Mouse (Mus musculus) frontal cortex, postnatal 10 days (tissue): ENCODE data around the gene Amz2.

ENCODE experiments used
- DNase-seq, 2 experiments: peaks; one replicate each; pipeline ENCODE4 v3.0.0; 2022; ENCODE audit warnings: low spot score in 2 of 2, mixed read lengths in 1 of 2

The Amz2 gene

DNA sequence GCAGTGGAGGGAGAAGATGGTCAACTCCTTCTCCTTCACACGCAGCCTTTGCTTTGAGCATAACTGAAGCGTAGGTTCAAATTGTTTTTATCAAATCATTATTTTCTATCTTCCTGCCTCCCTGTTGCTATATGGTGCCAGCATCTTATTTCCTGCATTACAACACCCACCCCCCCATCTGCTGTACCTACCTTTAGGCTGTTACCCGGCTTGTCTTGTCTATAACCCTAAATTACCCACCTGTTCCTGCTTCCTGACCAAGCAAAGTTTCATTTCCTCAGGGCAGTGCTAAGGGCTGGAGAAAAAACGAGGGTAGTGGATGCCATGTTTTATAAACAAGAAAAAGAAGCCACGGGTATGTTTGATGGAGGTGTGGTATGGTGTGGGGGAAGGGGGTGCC is 4.5 kb upstream of the Amz2 start:
- no peak for DNase-seq

DNA sequence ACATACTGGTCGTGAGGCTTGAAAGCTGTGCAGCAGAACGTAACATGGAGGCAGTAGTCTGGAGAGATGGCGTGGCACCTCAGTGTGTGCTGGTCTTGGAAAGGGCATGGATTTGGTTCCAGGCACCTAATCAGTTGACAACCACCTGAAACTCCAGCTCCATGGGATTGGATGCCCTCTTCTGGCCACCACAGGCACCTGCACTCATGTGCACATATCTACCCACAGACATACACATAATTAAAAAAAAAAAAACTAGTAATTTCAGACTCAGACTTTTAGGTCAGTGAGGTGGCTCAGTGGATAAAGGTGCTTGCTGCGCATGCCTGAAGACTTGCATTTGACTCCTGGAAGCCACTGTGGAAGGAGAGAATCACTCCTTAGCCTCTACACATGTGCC is 3.5 kb upstream of the Amz2 start:
- DNase-seq, result no peak

DNA sequence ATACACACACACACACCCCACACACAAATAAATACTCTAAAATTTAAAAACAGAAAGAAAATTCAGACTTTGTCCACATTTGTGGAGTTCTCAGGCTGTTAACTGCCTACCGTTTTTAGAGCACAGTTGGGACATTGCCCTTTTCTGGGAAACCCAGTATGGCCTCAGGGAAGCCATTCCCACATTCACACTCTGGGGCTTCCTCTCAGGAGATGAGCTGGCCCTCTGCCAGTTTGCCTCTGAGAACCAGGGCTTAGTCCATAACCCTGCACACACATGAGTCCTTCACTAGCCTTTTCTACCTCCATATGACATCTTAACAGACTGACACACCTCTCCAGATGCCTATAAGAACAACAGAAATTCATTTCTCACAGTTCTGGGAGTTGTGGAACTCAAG is 2.5 kb upstream of the Amz2 start:
- no peak for DNase-seq

DNA sequence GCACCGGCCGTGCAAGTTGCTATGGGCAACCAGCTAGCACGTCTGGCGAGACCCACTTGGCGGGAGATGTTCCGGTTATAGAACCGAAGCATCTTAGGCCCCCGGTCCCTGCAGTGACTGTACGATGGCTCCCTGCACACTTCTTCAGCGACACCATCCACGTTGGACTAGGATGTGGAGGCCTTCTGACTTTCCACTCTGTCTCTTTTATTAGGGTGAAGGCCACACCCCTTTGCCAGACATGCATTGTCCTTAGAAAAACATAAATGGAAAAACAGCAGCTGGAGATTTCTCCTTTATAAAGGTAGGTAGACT is 483 bp downstream of the Amz2 start:
- DNase-seq, result no peak

DNA sequence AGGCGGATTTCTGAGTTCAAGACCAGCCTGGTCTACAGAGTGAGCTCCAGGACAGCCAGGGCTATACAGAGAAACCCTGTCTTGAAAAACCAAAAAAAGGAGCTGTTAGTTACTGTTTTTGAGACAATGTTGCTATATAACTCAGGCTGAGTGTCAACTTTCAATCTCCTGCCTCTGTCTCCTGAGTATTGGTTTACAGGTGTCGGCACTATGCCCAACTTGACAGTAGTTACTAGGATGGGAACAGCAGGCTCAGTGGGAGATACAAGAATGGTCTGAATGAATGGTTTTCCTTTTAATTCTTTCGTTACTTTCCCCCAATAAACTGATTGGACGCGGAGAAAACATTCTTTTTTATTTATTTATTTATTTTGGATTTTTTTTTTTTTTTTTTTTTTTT is 1.6 kb downstream of the Amz2 start:
- DNase-seq, result no peak

DNA sequence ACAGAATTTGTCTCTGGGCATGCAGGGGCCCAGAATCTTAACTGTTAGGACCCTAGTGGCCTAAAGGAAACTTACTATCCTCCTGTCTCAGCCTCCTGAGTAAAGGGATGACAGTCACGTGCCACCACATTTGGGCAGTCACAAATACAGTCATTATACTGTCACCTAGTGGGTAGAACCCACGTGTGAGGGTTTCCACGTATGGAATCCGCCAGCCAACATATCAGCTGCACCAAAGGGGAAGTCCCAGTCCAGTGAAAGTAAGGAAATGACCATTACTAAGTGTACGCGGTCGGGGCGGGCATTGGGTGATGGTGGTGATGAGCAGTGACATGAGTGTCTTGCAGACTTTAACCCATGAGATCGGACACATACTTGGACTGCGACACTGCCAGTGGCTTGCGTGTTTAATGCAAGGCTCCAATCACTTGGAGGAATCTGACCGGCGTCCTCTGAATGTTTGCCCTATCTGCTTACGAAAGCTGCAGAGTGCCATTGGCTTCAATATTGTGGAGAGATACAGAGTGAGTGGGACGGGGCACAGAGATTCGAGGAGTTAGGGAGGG is 8.6 kb downstream of the Amz2 start:
- no peak for DNase-seq

DNA sequence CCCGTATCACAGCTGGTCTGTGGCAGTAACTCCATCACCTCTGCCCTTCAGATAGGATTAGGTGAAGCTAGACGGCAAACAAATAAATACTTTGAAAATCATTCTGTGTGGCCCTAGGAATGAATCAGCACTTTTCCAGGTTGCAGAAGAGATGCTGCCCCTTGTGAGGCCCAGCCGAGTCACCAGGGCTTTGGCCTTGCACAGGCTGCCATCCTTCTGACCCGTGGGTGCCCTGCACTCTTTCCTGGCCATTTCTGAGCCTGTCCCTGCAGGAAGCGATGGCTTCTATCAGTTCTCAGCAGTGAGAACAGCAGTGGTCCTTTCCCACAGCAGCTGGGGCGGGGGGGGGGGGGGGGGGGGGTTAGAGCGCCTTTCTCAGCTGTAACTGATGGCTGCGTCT is 11.1 kb downstream of the Amz2 start:
- no peak for DNase-seq

DNA sequence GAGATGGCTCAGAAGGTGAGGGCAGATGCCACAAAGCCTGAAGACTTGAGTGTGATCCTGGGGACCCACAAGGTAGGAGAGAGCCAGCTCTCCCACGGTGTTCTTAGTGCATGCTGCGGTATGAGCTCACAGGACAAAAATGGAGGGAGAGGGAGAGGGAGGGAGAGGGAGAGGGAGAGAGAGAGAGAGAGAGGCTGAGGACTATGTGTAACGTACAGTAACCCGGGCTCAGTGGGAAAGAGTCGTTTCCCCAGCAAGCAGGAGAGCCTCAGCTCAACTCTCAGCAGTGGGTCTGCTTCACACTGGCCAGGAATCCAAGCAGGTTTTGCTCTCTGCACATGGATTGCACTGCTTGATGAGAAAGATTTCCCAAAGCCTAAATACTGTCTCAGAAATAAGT is 13.5 kb downstream of the Amz2 start:
- DNase-seq, result no peak

DNA sequence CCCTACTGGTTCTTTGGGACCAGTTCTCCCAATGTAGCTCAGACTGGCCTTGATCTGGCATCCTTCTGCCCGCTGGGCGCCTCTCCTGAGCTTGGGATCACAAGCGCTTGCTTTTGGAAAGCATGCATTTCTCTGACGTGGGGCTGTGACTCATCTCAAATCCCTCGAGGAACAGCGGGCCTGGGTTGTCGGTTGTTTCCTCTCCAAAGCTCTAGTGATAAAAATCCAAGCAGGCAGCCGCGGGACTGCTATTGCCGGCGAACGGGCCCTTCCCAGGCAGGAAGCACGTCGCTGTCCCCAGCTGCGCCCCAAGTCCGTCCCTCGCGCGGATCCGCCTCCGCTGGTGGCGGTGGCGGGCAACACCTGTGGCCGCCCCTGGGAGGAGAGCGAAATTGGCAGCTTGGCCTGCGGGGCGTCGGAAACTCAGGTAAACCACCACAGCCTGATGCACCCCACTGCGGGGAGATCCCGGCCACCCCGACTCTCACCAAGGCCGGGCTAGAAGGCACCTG is 14.1 kb downstream of the Amz2 start:
- DNase-seq, result peak; percentile 31 to 54

DNA sequence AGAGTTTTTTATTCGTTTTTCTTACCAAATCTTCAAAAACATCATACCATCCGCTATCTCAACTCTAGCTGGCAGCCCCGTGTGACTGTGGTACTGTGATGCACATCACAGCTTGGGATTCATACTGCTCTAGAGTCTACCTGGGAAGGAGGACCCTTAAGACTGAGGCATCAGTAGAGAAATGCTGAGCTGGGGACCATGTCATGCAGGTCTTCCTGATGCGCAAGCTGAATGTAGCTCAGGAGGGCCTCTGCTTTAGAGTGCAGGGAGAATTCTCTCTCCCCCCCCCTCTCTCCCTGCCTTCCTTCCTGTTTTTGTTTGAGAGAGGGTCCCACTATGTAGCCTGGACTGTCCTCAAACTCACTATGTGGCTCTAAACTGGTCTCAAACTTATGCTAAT is 14.9 kb downstream of the Amz2 start:
- DNase-seq, result no peak

DNA sequence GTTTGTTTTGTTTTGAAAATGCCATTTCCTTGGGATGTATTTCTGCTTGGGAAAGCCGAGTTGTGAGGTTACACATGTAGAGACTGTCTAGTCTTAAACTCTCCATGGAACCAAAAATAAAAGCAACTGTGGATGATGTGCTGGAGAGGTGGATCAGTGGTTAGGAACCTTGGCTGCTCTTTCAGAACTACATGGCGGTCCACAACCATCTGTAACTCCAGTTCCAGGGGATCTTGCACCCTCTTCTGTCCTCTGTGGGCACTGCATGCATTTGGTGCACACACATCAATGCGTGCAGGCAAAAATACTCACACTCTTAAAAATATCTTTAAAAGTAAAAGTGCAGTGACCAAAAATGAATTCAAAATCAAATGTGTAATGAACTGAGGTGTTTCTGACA is 15.4 kb downstream of the Amz2 start:
- DNase-seq, result no peak

DNA sequence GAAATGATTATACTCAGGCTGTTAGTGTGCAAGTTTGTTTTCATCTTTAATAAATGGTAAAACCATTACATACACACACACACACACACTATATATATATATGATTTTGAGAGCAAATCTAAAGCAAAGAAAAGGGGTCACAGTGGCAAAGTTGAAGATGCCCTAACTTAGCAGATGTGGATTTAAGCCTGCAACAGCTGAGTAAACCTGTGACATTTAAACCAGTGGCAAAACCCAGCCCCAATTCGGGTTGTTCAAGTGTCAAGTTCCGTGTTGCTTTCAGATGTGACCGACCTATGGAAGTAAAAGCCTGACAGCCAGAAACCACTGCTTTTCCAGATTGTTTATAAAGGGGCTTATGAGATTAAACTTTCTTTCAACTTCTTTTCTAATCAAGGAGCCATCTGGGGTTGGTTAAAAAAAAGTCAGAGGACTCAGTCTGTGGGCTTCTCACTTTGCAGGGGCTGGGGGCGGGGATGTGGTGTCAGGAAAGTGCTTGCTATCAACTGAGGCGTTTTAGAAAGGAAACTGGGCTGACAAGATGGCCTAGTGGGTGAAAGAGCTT is 16.5 kb downstream of the Amz2 start:
- DNase-seq, result no peak

DNA sequence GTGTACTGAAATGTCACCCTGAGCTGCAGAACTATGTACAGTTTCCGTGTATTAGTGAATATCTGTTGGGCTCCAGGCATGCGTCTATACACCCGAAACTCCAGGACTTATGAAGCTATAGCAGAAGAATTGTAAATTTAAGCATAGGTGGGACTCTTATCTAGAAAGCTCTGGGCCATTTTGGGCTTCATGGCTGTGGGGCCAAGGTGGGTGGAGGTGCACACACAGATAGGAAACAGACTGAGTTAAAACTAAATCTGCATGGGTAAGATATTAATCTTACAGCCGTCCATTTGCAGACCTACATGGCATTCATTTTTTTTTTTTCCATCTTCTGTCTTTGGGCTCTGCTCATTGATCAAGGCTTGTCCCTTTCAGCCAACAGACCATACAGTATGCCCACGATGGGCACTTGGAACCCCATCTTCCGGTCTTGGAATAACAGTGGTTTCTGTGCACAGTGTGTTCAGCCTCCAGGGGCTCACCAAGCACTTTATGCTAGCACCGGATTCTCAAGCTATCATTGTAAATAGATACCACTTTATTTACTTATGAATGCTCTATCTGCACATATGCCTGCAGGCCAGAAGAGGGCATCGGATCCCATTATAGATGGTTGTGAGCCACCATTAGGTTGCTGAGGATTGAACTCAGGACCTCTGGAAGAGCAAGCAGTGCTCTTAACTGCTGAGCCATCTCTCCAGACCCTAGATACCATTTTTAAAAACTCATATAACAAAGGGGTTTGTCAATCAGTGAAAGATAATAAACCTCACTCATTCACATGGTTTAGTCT is 17.9 kb downstream of the Amz2 start:
- no peak for DNase-seq

DNA sequence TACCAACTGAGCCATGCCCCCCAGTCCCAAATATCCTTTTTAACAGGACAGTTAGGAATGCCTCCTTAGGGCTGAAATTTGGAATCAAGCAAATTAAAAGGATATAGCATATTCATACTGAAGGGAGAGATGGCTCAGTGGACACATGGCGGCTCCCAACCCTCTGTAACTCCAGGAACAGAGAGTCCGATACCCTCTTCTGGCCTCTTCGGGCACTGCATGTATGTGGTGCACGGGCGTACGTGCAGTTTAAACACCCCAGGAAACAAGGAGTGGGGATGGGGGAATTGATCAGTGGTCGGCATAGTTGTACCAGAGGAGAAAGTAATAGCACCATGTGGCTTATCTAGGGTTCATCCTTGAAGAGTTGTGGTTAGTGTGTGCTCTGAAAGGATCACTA is 18.9 kb downstream of the Amz2 start:
- no peak for DNase-seq

DNA sequence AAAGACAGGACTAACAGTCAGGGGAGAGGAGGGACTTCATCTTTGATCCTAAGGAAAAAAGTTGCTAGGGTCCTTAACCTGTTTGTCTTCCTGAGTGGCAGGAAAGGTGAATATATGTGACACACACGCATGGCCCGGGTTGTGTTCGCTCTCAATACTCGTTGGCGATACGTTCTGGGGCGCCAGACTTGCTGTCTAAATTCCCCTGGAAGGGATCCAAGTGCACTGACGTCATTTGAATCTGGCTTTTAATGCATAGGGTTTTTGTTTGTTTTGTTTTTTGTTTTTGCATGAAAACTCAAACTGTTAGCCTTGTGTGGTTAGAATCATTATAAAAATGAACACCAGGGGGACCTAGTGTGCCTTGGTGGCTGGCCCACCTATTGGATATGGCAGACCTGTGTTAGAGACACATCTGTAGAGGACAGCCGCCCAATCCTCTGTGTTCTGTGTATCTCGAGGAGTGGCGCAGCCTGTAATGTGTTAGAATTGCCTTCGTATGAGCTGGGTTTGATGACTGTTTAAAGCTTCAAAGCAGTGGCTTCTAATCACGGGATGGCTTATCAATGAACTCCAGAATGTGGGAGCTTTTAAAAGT is 19.8 kb downstream of the Amz2 start:
- no peak for DNase-seq

DNA sequence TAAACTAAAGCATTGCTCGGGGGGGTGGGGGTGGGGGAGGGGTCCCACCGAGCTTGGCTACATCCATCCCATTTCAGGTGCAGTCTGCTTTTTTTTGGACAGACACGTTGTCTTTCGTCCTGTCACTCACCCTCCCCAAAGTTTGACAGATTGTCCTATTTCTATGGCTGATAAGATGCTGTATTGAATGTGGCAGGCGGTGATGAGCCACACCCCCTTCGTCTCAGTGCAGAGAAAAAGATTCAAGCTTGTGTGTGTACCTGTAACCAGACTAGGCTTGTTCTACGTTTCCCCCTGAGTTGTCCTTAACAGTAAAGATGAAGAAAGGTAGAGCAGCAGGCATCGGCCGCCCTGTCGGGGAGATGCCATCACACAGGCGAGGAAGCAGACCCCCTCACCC is 25.4 kb downstream of the Amz2 start:
- no peak for DNase-seq

DNA sequence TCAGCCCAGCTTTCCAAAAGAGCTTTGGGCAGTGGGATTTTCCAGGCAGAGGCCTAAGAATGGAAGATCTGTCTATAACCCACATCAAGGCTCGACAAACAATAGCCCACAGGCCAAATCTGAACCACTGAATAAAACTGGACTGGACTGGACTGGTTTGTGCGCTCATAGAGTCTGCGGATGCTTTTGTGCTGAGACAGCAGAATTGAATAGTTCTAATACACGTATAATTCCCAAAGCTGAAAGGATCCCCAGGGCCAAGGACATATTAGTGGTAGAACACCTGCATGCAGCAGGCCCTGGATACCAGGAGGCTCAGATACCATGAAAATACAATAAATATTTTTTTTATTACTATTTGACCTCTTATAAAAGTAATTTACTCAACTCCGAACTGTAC is 30.5 kb downstream of the Amz2 start:
- no peak for DNase-seq

DNA sequence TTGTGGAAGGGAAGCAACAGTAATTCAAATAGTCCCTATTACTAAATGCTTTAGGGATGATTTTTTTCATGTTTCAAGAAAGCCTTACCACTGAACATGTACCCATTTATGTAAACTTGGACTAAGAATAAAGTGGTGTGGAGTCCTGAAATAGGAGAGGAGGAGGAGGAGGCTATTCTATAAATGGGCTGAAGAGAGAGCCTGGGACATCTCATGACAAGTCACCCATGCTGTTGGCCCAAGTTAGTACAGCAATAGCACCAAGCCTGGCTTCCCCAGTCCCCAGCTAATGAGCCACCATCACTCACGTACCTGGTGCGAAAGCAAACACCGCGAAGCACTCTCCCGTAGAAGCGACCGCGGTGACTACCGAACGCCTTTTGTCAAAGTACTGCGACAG is 32.4 kb downstream of the Amz2 start:
- no peak for DNase-seq

DNA sequence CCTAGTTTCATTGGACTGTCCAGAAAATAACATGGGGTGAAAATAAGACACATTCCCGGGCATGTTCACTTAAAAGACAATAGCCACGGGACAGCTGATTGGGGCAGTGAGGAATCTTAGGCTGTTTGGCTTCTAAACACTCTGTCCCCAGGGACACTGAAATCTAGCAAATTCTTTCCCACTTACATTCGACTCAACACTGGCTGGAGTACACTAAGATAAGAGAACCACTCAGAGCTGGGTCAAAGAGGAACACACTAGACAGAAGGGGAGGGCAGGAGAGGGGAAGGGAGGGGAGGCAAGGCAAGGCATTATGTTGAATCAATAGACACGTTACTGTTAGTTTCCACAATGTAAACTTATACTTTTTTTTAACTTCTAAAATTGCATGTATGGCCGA is 34.8 kb downstream of the Amz2 start:
- DNase-seq, result no peak

DNA sequence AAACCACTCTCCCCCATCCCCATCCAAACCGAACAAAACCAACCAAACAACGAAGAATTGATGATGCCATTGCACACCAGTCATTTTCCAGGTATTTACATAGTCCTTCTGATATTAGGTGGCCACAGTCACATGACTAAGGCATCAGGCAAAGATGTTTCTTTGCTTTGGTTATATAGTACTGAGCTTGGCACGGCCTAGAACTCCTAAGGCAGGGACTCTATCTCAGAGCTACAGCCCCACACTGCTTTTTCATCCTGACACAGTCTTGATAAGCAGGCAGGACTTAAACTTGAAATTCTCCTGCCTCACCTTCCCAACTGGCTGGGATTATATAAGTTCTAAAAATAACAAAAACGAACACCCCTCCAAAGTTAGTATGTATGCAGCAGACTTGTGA is 39.3 kb downstream of the Amz2 start:
- DNase-seq, result no peak

DNA sequence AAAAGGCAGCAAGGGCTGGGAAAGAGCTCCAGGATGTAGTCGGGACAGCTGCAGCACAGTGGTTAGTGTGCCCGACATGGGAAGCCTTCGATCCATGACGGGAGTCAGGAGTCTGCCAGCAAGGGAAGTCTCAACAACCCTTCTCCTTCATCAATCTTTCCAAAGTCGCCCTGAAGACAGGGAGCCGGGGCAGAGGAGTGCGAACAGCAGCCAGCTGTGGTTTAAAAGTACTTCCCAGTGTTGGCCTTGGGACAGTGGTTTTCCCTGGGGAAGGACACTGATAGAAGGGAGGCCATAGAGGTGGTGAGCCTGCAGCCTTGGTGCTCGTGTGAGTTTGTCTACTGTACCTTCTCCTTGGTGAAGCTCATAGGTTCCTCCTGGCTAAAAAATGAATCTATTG is 41.2 kb downstream of the Amz2 start:
- no peak for DNase-seq

DNA sequence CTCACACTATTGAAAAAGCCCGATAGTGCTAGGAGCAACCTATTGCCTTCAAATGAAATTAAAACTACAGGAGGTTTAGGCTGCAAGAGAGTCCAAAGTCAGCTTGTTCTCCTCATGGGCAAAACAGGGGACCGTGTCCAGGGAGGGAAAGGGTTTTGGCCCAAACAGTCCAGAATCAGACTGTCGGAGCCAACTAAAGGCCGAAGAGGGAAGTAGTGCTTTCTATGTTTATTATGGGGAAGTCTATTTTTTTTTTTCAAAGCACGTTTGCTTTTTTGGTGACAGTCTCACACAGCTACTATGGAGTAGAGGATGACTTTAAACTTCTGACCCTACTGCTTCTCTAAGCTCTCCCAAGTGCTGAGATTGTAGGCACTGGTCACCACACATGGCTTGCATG is 42.4 kb downstream of the Amz2 start:
- DNase-seq, result no peak

DNA sequence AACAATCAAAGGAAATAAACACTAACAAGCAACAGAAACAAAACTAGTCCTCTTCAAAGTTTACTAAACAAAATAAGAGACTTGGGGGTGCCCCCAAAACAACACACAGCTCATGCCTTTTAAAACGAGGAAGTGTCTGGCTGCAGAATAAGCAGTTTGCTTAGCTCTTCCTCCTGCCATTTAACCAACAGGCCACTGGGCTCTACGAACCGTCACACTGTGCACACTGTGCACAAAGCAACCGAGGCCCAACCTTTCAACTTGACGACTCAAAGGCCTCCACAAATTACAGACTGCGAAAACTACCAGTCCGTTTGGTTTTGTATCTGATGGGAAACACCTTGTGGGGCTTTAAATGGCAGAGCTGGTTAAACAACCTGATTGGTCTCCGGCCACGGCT is 44.4 kb downstream of the Amz2 start:
- no peak for DNase-seq
